ENCODE assay signal across 8 mouse cellular contexts in the genomic region with DNA sequence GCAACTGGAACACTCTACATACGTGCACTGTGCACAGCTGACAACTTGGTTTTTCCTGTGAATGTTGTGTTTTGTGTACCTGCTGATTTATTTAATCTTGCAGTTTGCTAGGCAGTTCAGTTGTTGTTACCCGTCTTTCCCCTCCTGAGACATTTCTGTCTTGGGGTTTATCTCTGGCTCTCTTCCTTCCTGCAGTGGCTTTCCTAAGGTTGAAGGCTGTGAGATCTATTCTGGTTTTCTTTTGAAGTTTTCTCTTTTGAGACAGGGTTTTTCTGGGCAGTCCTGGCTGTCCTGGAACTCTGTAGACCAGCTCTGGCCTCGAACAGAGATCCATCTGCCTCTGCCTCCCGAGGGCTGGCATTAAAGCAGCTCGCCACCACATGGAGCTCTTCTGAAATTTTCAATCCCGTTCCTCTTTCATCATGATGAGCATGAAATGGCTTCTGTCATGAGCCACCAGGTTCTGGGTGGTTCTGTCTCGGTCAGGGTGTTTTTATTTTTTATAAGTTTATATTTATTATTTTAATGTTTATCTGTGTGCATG. TPM values are rescaled to one million over a fixed set of nuclear protein-coding genes. Genes with fewer than 3 reads are reported as not detected.
DNase-seq lines count a peak whose midpoint lies in the region; ATAC-seq lines count a peak whose summit lies in the region.

No protein-coding gene starts in this region.

- peaks cover 85% of the 10 kb centered on the region for H3K4me1 ChIP-seq in heart, embryonic 11.5 days (ENCODE audit: control insufficient read depth, insufficient read depth, low read length)
- peaks cover 78% of the 10 kb centered on the region for H3K4me1 ChIP-seq in forebrain, embryonic 16.5 days (replicated peaks; ENCODE audit: control insufficient read depth, insufficient read depth, low read length)
- H3K4me1 ChIP-seq in liver, embryonic 15.5 days (replicated peaks): peaks cover 92% of the 10 kb centered on the region

- peak overlapping the region; percentile 92 for H3K4me2 ChIP-seq in heart, embryonic 11.5 days
- peak overlapping the region; percentile 97 for H3K4me2 ChIP-seq in forebrain, embryonic 16.5 days (ENCODE audit: low read length)
- peak overlapping the region; percentile 89 for H3K4me2 ChIP-seq in liver, embryonic 15.5 days

- WGBS in heart, embryonic 11.5 days (ENCODE audit: insufficient replicate concordance): 46% methylated on average over 7 of the region's 7 CpGs
- WGBS in forebrain, embryonic 16.5 days: 43% methylated on average over 7 of the region's 7 CpGs
- WGBS in liver, embryonic 15.5 days (ENCODE audit: insufficient replicate concordance): 24% methylated on average over 7 of the region's 7 CpGs

- no peaks in the 10 kb centered on the region for H3K36me3 ChIP-seq in heart, embryonic 11.5 days (ENCODE audit: control insufficient read depth, insufficient read depth, low read length)
- H3K36me3 ChIP-seq in forebrain, embryonic 16.5 days (ENCODE audit: control insufficient read depth, insufficient read depth): no peaks in the 10 kb centered on the region
- H3K36me3 ChIP-seq in liver, embryonic 15.5 days (replicated peaks): 0 out of 2 replicates have a peak, but pooled peaks cover under 1% of the 10 kb centered on the region

- H3K9ac ChIP-seq in heart, embryonic 11.5 days (ENCODE audit: low read depth, low read length): 0 out of 2 replicates have a peak overlapping the region, but pooled peaks have one; percentile 1
- H3K9ac ChIP-seq in forebrain, embryonic 16.5 days (replicated peaks; ENCODE audit: low read depth, low read length): no peak overlapping the region
- H3K9ac ChIP-seq in liver, embryonic 15.5 days: no peak overlapping the region

- no peaks in the 10 kb centered on the region for H3K27me3 ChIP-seq in heart, embryonic 11.5 days (ENCODE audit: control insufficient read depth, insufficient read depth, low read length)
- H3K27me3 ChIP-seq in forebrain, embryonic 16.5 days (replicated peaks; ENCODE audit: control insufficient read depth, insufficient read depth, low read length): no peaks in the 10 kb centered on the region
- no peaks in the 10 kb centered on the region for H3K27me3 ChIP-seq in liver, embryonic 15.5 days

- peak overlapping the region; percentile 97 for H3K27ac ChIP-seq in heart, embryonic 11.5 days (ENCODE audit: low read depth, low read length)
- peak overlapping the region; percentile 37; the same call in 1 of the 2 replicates for H3K27ac ChIP-seq in forebrain, embryonic 16.5 days (ENCODE audit: low read length)
- H3K27ac ChIP-seq in liver, embryonic 15.5 days (replicated peaks): peak overlapping the region; percentile 93

- no peaks in the 10 kb centered on the region for H3K9me3 ChIP-seq in heart, embryonic 11.5 days (replicated peaks; ENCODE audit: control insufficient read depth, low read length)
- no peaks in the 10 kb centered on the region for H3K9me3 ChIP-seq in forebrain, embryonic 16.5 days (ENCODE audit: control insufficient read depth, low read length)
- no peaks in the 10 kb centered on the region for H3K9me3 ChIP-seq in liver, embryonic 15.5 days (replicated peaks)

- ATAC-seq in heart, embryonic 11.5 days (replicated peaks; ENCODE audit: insufficient number of reproducible peaks, low FRiP score, low TSS enrichment): no peak
- ATAC-seq in forebrain, embryonic 16.5 days: no peak
- ATAC-seq in liver, embryonic 15.5 days (ENCODE audit: insufficient read depth): no peak

- intact Hi-C loops in heart, postnatal 36 days (cut with DNase I): no loop called here

- DNase-seq in heart, postnatal 36 days: no peak
- peak; percentile 45 for DNase-seq in CD4-positive helper T cell, adult 2 months (ENCODE audit: low read depth, low spot score)
- no peak for DNase-seq in thymus, postnatal 10 days (ENCODE audit: low spot score in 2 of 2)
- no peak for DNase-seq in cerebellum, adult 8-10 months
- DNase-seq in layer of hippocampus, adult 8-10 months (ENCODE audit: low spot score in 2 of 2): no peak

- 0 out of 2 replicates have a peak overlapping the region, but pooled peaks have one; percentile 3 for H3K4me3 ChIP-seq in heart, embryonic 11.5 days (ENCODE audit: low read depth, low read length)
- H3K4me3 ChIP-seq in forebrain, embryonic 16.5 days (replicated peaks; ENCODE audit: low read length): no peak overlapping the region; the same call in 1 of the 2 replicates
- no peak overlapping the region for H3K4me3 ChIP-seq in liver, embryonic 15.5 days (replicated peaks)

RNA-seq across cellular contexts. Expression of gene Prrc2b, which starts 4.2 kb away (rescaled TPM):
- polyA plus RNA-seq in heart, embryonic 11.5 days (2014; fragmentation: Nextera tagmentation; extraction: Ambion mirVana): 39.3 and 40.6 TPM in 2 replicates
- 10 to 100 TPM; 75.5 to 80.0 TPM for total RNA-seq in heart, postnatal 36 days (2021)
- 75.5 and 84.7 TPM in 2 replicates for polyA plus RNA-seq in forebrain, embryonic 16.5 days (2015; fragmentation: Nextera tagmentation; extraction: Ambion mirVana)
- polyA plus RNA-seq in liver, embryonic 15.5 days (2015; fragmentation: Nextera tagmentation; extraction: Ambion mirVana): 8.3 and 9.6 TPM in 2 replicates
- total RNA-seq in layer of hippocampus, adult 8-10 months (2022): 100 to 1,000 TPM; 266 to 288 (median 278) TPM

RNA-seq across cellular contexts. Expression of gene Plpp7, which starts 59.7 kb away (rescaled TPM):
- 10.0 and 11.7 TPM in 2 replicates for polyA plus RNA-seq in heart, embryonic 11.5 days (2014; fragmentation: Nextera tagmentation; extraction: Ambion mirVana)
- 10 to 100 TPM; 24.7 to 32.1 TPM for total RNA-seq in heart, postnatal 36 days (2021)
- 19.6 and 20.6 TPM in 2 replicates for polyA plus RNA-seq in forebrain, embryonic 16.5 days (2015; fragmentation: Nextera tagmentation; extraction: Ambion mirVana)
- 1.9 and 2.0 TPM in 2 replicates for polyA plus RNA-seq in liver, embryonic 15.5 days (2015; fragmentation: Nextera tagmentation; extraction: Ambion mirVana)
- total RNA-seq in layer of hippocampus, adult 8-10 months (2022): 10 to 100 TPM; 21.2 to 24.0 (median 23.4) TPM

Comparison
In these comparisons a context has a peak if more than half of its experiments do, and no peak if none do; other contexts are left out.
1. H3K27ac ChIP-seq: peak in every context shown above with its lines; median percentile 97 in heart, embryonic 11.5 days; 93 in liver, embryonic 15.5 days; 37 in forebrain, embryonic 16.5 days.